In the genomic region with DNA sequence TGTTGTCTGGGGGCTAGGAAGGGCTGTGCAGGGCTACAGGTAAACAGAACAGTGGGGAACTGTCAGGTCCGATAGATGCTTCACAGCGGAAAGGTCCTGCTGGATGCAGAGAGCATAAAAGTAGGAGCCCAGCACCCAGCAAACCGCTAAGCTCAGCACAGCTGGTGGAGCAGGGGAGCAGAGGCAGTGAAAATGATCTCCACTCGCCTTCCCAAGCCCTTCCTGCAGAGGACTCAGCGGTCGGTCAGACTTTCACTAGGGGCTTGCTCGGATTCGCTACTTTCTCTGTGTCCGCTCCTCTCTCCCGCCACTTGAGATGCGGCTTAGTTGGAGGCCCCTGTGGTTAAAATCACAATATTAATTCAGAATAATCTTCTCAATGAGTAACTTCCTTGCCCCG, we compare ENCODE assay signal across 15 mouse cellular contexts. TPM values are rescaled to one million over a fixed set of nuclear protein-coding genes. Genes with fewer than 3 reads are reported as not detected.
A peak's percentile ranks its signal among the peaks of the same experiment; 100 is the strongest.
DNase-seq lines count a peak whose midpoint lies in the region; ATAC-seq lines count a peak whose summit lies in the region.
"Had no signal": no experiment of that assay in that cellular context is flagged by ENCODE, and none has a peak within 500 bp of the region (broad histone marks: within the 10 kb centered on the region; RNA-seq: fewer than 3 reads in every experiment).

No protein-coding gene starts in this region.

- H3K36me3 ChIP-seq in heart, embryonic 12.5 days: no peaks in the 10 kb centered on the region
- H3K36me3 ChIP-seq in embryonic facial prominence, embryonic 10.5 days (replicated peaks): no peaks in the 10 kb centered on the region
- no peaks in the 10 kb centered on the region for H3K36me3 ChIP-seq in midbrain, embryonic 14.5 days (ENCODE audit: control insufficient read depth, insufficient read depth, low read length)
- H3K36me3 ChIP-seq: liver, embryonic 15.5 days had no signal

- no peak overlapping the region for H3K27ac ChIP-seq in heart, embryonic 12.5 days (ENCODE audit: poor library complexity, severe bottlenecking)
- peak overlapping the region; percentile 44; the same call in 1 of the 2 replicates for H3K27ac ChIP-seq in embryonic facial prominence, embryonic 10.5 days (replicated peaks)
- no peak overlapping the region for H3K27ac ChIP-seq in midbrain, embryonic 14.5 days (replicated peaks; ENCODE audit: low read depth, low read length)
- H3K27ac ChIP-seq: left cerebral cortex, adult 2 months; liver, embryonic 15.5 days had no signal

- DNase-seq in heart, postnatal 14 days: no peak
- DNase-seq in kidney, postnatal 10 days: peak; percentile 29
- no peak for DNase-seq in kidney, adult 18-20 months
- peak; percentile 52 for DNase-seq in embryonic facial prominence, embryonic 10.5 days (ENCODE audit: low spot score)
- DNase-seq in midbrain, embryonic 14.5 days: peak; percentile 11
- no peak for DNase-seq in left cerebral cortex, adult 8-10 months (ENCODE audit: low spot score in 2 of 2)
- DNase-seq: cerebellum, adult 2 months; kidney, postnatal 14 days; retina, postnatal 1 day had no signal

- 23% methylated on average over 12 of the region's 12 CpGs for WGBS in heart, embryonic 12.5 days
- 9% methylated on average over 12 of the region's 12 CpGs for WGBS in embryonic facial prominence, embryonic 10.5 days
- WGBS in midbrain, embryonic 14.5 days: 11% methylated on average over 12 of the region's 12 CpGs

- no peak overlapping the region for H3K9ac ChIP-seq in heart, embryonic 12.5 days
- H3K9ac ChIP-seq in midbrain, embryonic 14.5 days (replicated peaks; ENCODE audit: low read length): no peak overlapping the region
- H3K9ac ChIP-seq: liver, embryonic 15.5 days had no signal

- H3K9me3 ChIP-seq in heart, embryonic 12.5 days (replicated peaks): 0 out of 2 replicates have a peak, but pooled peaks cover 5% of the 10 kb centered on the region
- no peaks in the 10 kb centered on the region for H3K9me3 ChIP-seq in embryonic facial prominence, embryonic 10.5 days
- no peaks in the 10 kb centered on the region for H3K9me3 ChIP-seq in midbrain, embryonic 14.5 days (ENCODE audit: control insufficient read depth, low read length)
- H3K9me3 ChIP-seq: liver, embryonic 15.5 days had no signal

- no peak overlapping the region for H3K4me3 ChIP-seq in heart, embryonic 12.5 days
- peak overlapping the region; percentile 40; the same call in 1 of the 2 replicates for H3K4me3 ChIP-seq in embryonic facial prominence, embryonic 10.5 days
- no peak overlapping the region for H3K4me3 ChIP-seq in midbrain, embryonic 14.5 days (replicated peaks; ENCODE audit: low read depth, low read length)
- H3K4me3 ChIP-seq: erythroblast, embryonic 14.5 days; left cerebral cortex, adult 2 months; liver, embryonic 15.5 days had no signal

- peak overlapping the region; percentile 9; the same call in 1 of the 2 replicates for H3K4me2 ChIP-seq in heart, embryonic 12.5 days
- no peak overlapping the region for H3K4me2 ChIP-seq in midbrain, embryonic 14.5 days (ENCODE audit: low read length)
- H3K4me2 ChIP-seq: liver, embryonic 15.5 days had no signal

- intact Hi-C loops in heart, postnatal 14 days (cut with DNase I): no loop called here

- no peak for ATAC-seq in heart, embryonic 12.5 days (ENCODE audit: insufficient number of reproducible peaks, low FRiP score)
- ATAC-seq in midbrain, embryonic 14.5 days (ENCODE audit: low FRiP score, low TSS enrichment): no peak
- no peak for ATAC-seq in monocyte, adult 5-6 weeks (replicated peaks; ENCODE audit: insufficient number of reproducible peaks, low FRiP score, low TSS enrichment, poor library complexity, severe bottlenecking)
- ATAC-seq: activated CD4-positive, CD25-positive, alpha-beta regulatory T cell, adult 4 months had no signal

- no peaks in the 10 kb centered on the region for H3K4me1 ChIP-seq in heart, embryonic 12.5 days (replicated peaks)
- H3K4me1 ChIP-seq in embryonic facial prominence, embryonic 10.5 days: peaks cover 24% of the 10 kb centered on the region
- H3K4me1 ChIP-seq in midbrain, embryonic 14.5 days (ENCODE audit: control insufficient read depth, insufficient read depth, low read length): no peaks in the 10 kb centered on the region
- H3K4me1 ChIP-seq: liver, embryonic 15.5 days had no signal

- H3K27me3 ChIP-seq in heart, embryonic 12.5 days (replicated peaks): no peaks in the 10 kb centered on the region; the same call in none of the 2 replicates
- no peaks in the 10 kb centered on the region for H3K27me3 ChIP-seq in embryonic facial prominence, embryonic 10.5 days (replicated peaks; ENCODE audit: low read depth, poor library complexity, severe bottlenecking)
- no peaks in the 10 kb centered on the region for H3K27me3 ChIP-seq in midbrain, embryonic 14.5 days (ENCODE audit: control insufficient read depth, insufficient read depth, low read length)

RNA-seq across cellular contexts. Expression of gene Setd4, which starts 45.4 kb away (rescaled TPM):
- polyA plus RNA-seq in heart, embryonic 12.5 days (2016; fragmentation: Nextera tagmentation; extraction: Ambion mirVana): 6.4 and 7.5 TPM in 2 replicates
- 1 to 10 TPM; 1.6 TPM for total RNA-seq in heart, postnatal 14 days (2021)
- 15.6 and 17.7 TPM in 2 replicates for polyA plus RNA-seq in embryonic facial prominence, embryonic 10.5 days (2016; fragmentation: Nextera tagmentation; extraction: Ambion mirVana)
- polyA plus RNA-seq in midbrain, embryonic 14.5 days (2014; fragmentation: Nextera tagmentation; extraction: Ambion mirVana): 18.7 and 19.0 TPM in 2 replicates
- 10.7 to 13.7 TPM (median 13.0 TPM) in 3 replicates for total RNA-seq in monocyte, adult 5-6 weeks (2017)
- total RNA-seq in left cerebral cortex, adult 8-10 months (2022): 10 to 100 TPM; 10.7 to 12.3 (median 10.9) TPM

RNA-seq across cellular contexts. Expression of gene Cbr1, which starts 47.2 kb away (rescaled TPM):
- 57.0 and 58.0 TPM in 2 replicates for polyA plus RNA-seq in heart, embryonic 12.5 days (2016; fragmentation: Nextera tagmentation; extraction: Ambion mirVana)
- total RNA-seq in heart, postnatal 14 days (2021): 10 to 100 TPM; 24.0 to 26.6 TPM
- 97.5 and 111 TPM in 2 replicates for polyA plus RNA-seq in embryonic facial prominence, embryonic 10.5 days (2016; fragmentation: Nextera tagmentation; extraction: Ambion mirVana)
- 137 and 157 TPM in 2 replicates for polyA plus RNA-seq in midbrain, embryonic 14.5 days (2014; fragmentation: Nextera tagmentation; extraction: Ambion mirVana)
- 6.5 to 13.6 TPM (median 12.2 TPM) in 3 replicates for total RNA-seq in monocyte, adult 5-6 weeks (2017)
- 10 to 100 TPM; 62.5 to 78.2 (median 70.5) TPM for total RNA-seq in left cerebral cortex, adult 8-10 months (2022)

Comparison
In these comparisons a context has a peak if more than half of its experiments do, and no peak if none do; other contexts are left out.
1. DNase-seq: peak in kidney, postnatal 10 days (single experiment), embryonic facial prominence, embryonic 10.5 days (single experiment) and midbrain, embryonic 14.5 days (single experiment); none in heart, postnatal 14 days (0 of 2), kidney, adult 18-20 months (single experiment) and left cerebral cortex, adult 8-10 months (0 of 2).